8 mouse cellular contexts compared by ENCODE assay signal in genomic region chr2:74578146-74578842, GRCm38 (mm10). TPM values are rescaled to one million over a fixed set of nuclear protein-coding genes. Genes with fewer than 3 reads are reported as not detected.
DNase-seq lines count a peak whose midpoint lies in the region; ATAC-seq lines count a peak whose summit lies in the region.

No protein-coding gene starts in this region.

- H3K4me2 ChIP-seq in liver, embryonic 15.5 days, result peak overlapping the region; percentile 80
- peak overlapping the region; percentile 90 for H3K4me2 ChIP-seq in neural tube, embryonic 12.5 days (replicated peaks)

- H3K4me1 ChIP-seq in liver, embryonic 15.5 days (replicated peaks), result peaks cover 15% of the 10 kb centered on the region
- 0 out of 2 replicates have a peak, but pooled peaks cover 7% of the 10 kb centered on the region for H3K4me1 ChIP-seq in neural tube, embryonic 12.5 days

- H3K27me3 ChIP-seq in liver, embryonic 15.5 days, result no peaks in the 10 kb centered on the region; the same call in 1 of the 2 replicates
- no peaks in the 10 kb centered on the region for H3K27me3 ChIP-seq in neural tube, embryonic 12.5 days (replicated peaks)

- peak overlapping the region; percentile 99 for H3K9ac ChIP-seq in liver, embryonic 15.5 days
- H3K9ac ChIP-seq in neural tube, embryonic 12.5 days, result peak overlapping the region; percentile 88

- under 1% methylated on average over 54 of the region's 55 CpGs for WGBS in liver, embryonic 15.5 days (ENCODE audit: insufficient replicate concordance)
- under 1% methylated on average over 50 of the region's 55 CpGs for WGBS in neural tube, embryonic 12.5 days

- DNase-seq in 3T3-L1 (ENCODE audit: low read depth, low spot score), result peak; percentile 57
- peak; percentile 39 for DNase-seq in ES-CJ7 (ENCODE audit: low read depth, low spot score)
- DNase-seq in cerebellum, postnatal 14 days, result peak; percentile 45 to 46
- peak; percentile 33 for DNase-seq in gastrocnemius, postnatal 14 days
- DNase-seq in kidney, adult 18-20 months, result peak; percentile 29
- DNase-seq in yolk sac, embryonic 10.5 days (ENCODE audit: low spot score), result peak; percentile 45

- peak overlapping the region; percentile 99 for H3K4me3 ChIP-seq in liver, embryonic 15.5 days (replicated peaks)
- peak overlapping the region; percentile 96 for H3K4me3 ChIP-seq in neural tube, embryonic 12.5 days

- peak overlapping the region; percentile 95 for H3K27ac ChIP-seq in liver, embryonic 15.5 days (replicated peaks)
- H3K27ac ChIP-seq in neural tube, embryonic 12.5 days, result peak overlapping the region; percentile 42; the same call in 1 of the 2 replicates

- intact Hi-C loops in gastrocnemius, postnatal 14 days (cut with DNase I; ENCODE audit: low total_unique reads), result loop anchor here (5.0 kb wide), 1 partner anchor 271 kb away; no protein-coding TSS in a partner anchor

- peak; percentile 66 for ATAC-seq in liver, embryonic 15.5 days (ENCODE audit: insufficient read depth)
- ATAC-seq in neural tube, embryonic 12.5 days (ENCODE audit: low FRiP score, low read depth), result peak; percentile 80

- H3K36me3 ChIP-seq in liver, embryonic 15.5 days (replicated peaks), result no peaks in the 10 kb centered on the region
- H3K36me3 ChIP-seq in neural tube, embryonic 12.5 days, result no peaks in the 10 kb centered on the region

- H3K9me3 ChIP-seq in liver, embryonic 15.5 days (replicated peaks), result no peaks in the 10 kb centered on the region
- H3K9me3 ChIP-seq in neural tube, embryonic 12.5 days, result no peaks in the 10 kb centered on the region

RNA-seq across cellular contexts. Expression of gene Lnpk, which starts 0.9 kb away (rescaled TPM):
- 10 to 100 TPM; 42.1 to 59.8 TPM for total RNA-seq in gastrocnemius, postnatal 14 days (2021)
- 15.1 and 17.3 TPM in 2 replicates for polyA plus RNA-seq in liver, embryonic 15.5 days (2015; fragmentation: Nextera tagmentation; extraction: Ambion mirVana)
- 48.4 and 51.7 TPM in 2 replicates for polyA plus RNA-seq in neural tube, embryonic 12.5 days (2016; fragmentation: Nextera tagmentation; extraction: Ambion mirVana)

Comparison
In these comparisons a context has a peak if more than half of its experiments do, and no peak if none do; other contexts are left out.
1. Peak in every context shown above with its lines: DNase-seq, ATAC-seq, H3K4me3 ChIP-seq and H3K27ac ChIP-seq.